Mouse (Mus musculus): Measurements from ENCODE around the gene Imp3.

DNA sequence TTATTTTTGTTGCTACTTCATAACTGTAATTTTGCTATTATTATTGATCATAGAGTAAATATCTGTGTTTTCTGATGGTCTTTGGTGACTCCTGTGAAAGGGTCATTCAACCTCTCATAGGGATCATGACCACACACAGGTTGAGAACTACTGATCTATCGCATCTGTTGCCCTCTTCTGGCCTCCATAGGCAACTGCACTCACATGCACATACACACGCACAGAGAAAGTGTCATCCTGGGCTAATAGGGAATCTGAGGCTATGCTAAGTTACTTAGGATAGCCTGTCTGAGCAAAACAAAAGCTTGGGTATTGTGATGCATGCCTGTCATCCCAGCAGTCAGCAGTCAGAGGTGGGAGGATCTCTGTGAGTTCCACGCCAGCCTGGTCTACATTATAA, 24.3 kb downstream of the Imp3 start:
- no peak for TF ChIP-seq CTCF (IDR thresholded peaks at IDR 0.05; ENCODE audit: extremely low read depth, insufficient read depth, insufficient read length, insufficient replicate concordance)
- no peak for TF ChIP-seq POLR2A (IDR thresholded peaks at IDR 0.05; ENCODE audit: low read depth, low read length)

Data from spleen, adult 2 months (tissue).